Mouse (Mus musculus): ENCODE data around the gene Clic4.

Gene Clic4

GRCm38 (mm10) chr4:135258521-135258920 lies 14.1 kb downstream of the Clic4 start:
- peak; percentile 44 for DNase-seq (ENCODE audit: low read depth, low spot score)

GRCm38 (mm10) chr4:135257881-135258476 lies 14.6 kb downstream of the Clic4 start:
- no peak for DNase-seq (ENCODE audit: low read depth, low spot score)

GRCm38 (mm10) chr4:135256536-135257450 lies 15.8 kb downstream of the Clic4 start:
- DNase-seq (ENCODE audit: low read depth, low spot score), result no peak

GRCm38 (mm10) chr4:135254770-135255169 lies 17.8 kb downstream of the Clic4 start:
- DNase-seq (ENCODE audit: low read depth, low spot score), result peak; percentile 18

- peak; percentile 22 for DNase-seq (ENCODE audit: low read depth, low spot score)
These were observed 18.3 kb downstream of the Clic4 start for GRCm38 (mm10) chr4:135254321-135254720.

GRCm38 (mm10) chr4:135253239-135254039 lies 19.2 kb downstream of the Clic4 start:
- DNase-seq (ENCODE audit: low read depth, low spot score), result no peak

GRCm38 (mm10) chr4:135251801-135252200 lies 20.8 kb downstream of the Clic4 start:
- DNase-seq (ENCODE audit: low read depth, low spot score), result no peak

- no peak for DNase-seq (ENCODE audit: low read depth, low spot score)
These were observed 24.2 kb downstream of the Clic4 start for GRCm38 (mm10) chr4:135248250-135249018.

GRCm38 (mm10) chr4:135246866-135247756 lies 25.5 kb downstream of the Clic4 start:
- DNase-seq (ENCODE audit: low read depth, low spot score), result peak; percentile 73

GRCm38 (mm10) chr4:135246444-135246843 lies 26.2 kb downstream of the Clic4 start:
- no peak for DNase-seq (ENCODE audit: low read depth, low spot score)

- DNase-seq (ENCODE audit: low read depth, low spot score), result no peak
These were observed 26.8 kb downstream of the Clic4 start for GRCm38 (mm10) chr4:135245841-135246240.

- DNase-seq (ENCODE audit: low read depth, low spot score), result no peak
These were observed 28.3 kb downstream of the Clic4 start for GRCm38 (mm10) chr4:135244335-135244734.

GRCm38 (mm10) chr4:135242913-135243541 lies 29.6 kb downstream of the Clic4 start:
- DNase-seq (ENCODE audit: low read depth, low spot score), result no peak

- no peak for DNase-seq (ENCODE audit: low read depth, low spot score)
These were observed 30.2 kb downstream of the Clic4 start for GRCm38 (mm10) chr4:135242383-135242782.

GRCm38 (mm10) chr4:135241669-135242068 lies 30.9 kb downstream of the Clic4 start:
- DNase-seq (ENCODE audit: low read depth, low spot score), result no peak

- no peak for DNase-seq (ENCODE audit: low read depth, low spot score)
These were observed 31.5 kb downstream of the Clic4 start for GRCm38 (mm10) chr4:135241106-135241505.

- no peak for DNase-seq (ENCODE audit: low read depth, low spot score)
These were observed 32.3 kb downstream of the Clic4 start for GRCm38 (mm10) chr4:135240329-135240728.

- no peak for DNase-seq (ENCODE audit: low read depth, low spot score)
These were observed 33.7 kb downstream of the Clic4 start for GRCm38 (mm10) chr4:135238706-135239510.

GRCm38 (mm10) chr4:135236658-135237057 lies 36.0 kb downstream of the Clic4 start:
- DNase-seq (ENCODE audit: low read depth, low spot score), result no peak
